Mouse (Mus musculus): ENCODE results near the gene Ralgapa1. TPM values are rescaled to one million over a fixed set of nuclear protein-coding genes. Genes with fewer than 3 reads are reported as not detected.

Ralgapa1 gene
- polyA plus RNA-seq (2012; rRNA removed) = 12.6 and 14.8 TPM in 2 replicates

- WGBS = under 1% methylated on average over 78 of the region's 78 CpGs
- DNase-seq (ENCODE audit: low read depth, low spot score) = peak; percentile 54
Measured at GRCm38 (mm10) chr12:55820661-55821314, at the start of gene Ralgapa1. Gene Ralgapa1, minus strand, starts transcription at chr12:55821167.

GRCm38 (mm10) chr12:55869622-55870322 is 48.8 kb upstream of the Ralgapa1 start:
- 90% methylated on average over 5 of the region's 5 CpGs for WGBS

GRCm38 (mm10) chr12:55867738-55868137 is 46.8 kb upstream of the Ralgapa1 start:
- DNase-seq (ENCODE audit: low read depth, low spot score) = no peak
- WGBS = 91% methylated on average over 4 of the region's 4 CpGs

More at GRCm38 (mm10) chr12:55869622-55870322, 48.8 kb upstream of the Ralgapa1 start:
- DNase-seq (ENCODE audit: low read depth, low spot score) = no peak

GRCm38 (mm10) chr12:55860631-55861030 is 39.7 kb upstream of the Ralgapa1 start:
- 95% methylated on average over 7 of the region's 7 CpGs for WGBS
- no peak for DNase-seq (ENCODE audit: low read depth, low spot score)

- no peak for DNase-seq (ENCODE audit: low read depth, low spot score)
- 97% methylated on average over 17 of the region's 17 CpGs for WGBS
Measured at GRCm38 (mm10) chr12:55859409-55860349, 38.7 kb upstream of the Ralgapa1 start.

GRCm38 (mm10) chr12:55850650-55851049 is 29.7 kb upstream of the Ralgapa1 start:
- DNase-seq (ENCODE audit: low read depth, low spot score) = no peak

GRCm38 (mm10) chr12:55847851-55848250 is 26.9 kb upstream of the Ralgapa1 start:
- no peak for DNase-seq (ENCODE audit: low read depth, low spot score)
- WGBS = 93% methylated on average over 4 of the region's 4 CpGs

GRCm38 (mm10) chr12:55846741-55847140 is 25.8 kb upstream of the Ralgapa1 start:
- no peak for DNase-seq (ENCODE audit: low read depth, low spot score)

GRCm38 (mm10) chr12:55837495-55837894 is 16.5 kb upstream of the Ralgapa1 start:
- WGBS = 56% methylated on average over 3 of the region's 3 CpGs
- no peak for DNase-seq (ENCODE audit: low read depth, low spot score)

More at GRCm38 (mm10) chr12:55846741-55847140, 25.8 kb upstream of the Ralgapa1 start:
- 37% methylated on average over 1 of the region's 1 CpGs for WGBS

GRCm38 (mm10) chr12:55836199-55836951 is 15.4 kb upstream of the Ralgapa1 start, which contains the start of gene Brms1l:
Gene Brms1l, plus strand, starts transcription at chr12:55836324.
- DNase-seq (ENCODE audit: low read depth, low spot score) = peak; percentile 92
- 1% methylated on average over 76 of the region's 77 CpGs for WGBS

- 0% methylated on average over 6 of the region's 6 CpGs for WGBS
- DNase-seq (ENCODE audit: low read depth, low spot score) = no peak
Measured at GRCm38 (mm10) chr12:55835857-55836198, 14.9 kb upstream of the Ralgapa1 start.

- WGBS = 84% methylated on average over 8 of the region's 8 CpGs
- DNase-seq (ENCODE audit: low read depth, low spot score) = no peak
Measured at GRCm38 (mm10) chr12:55834891-55835290, 13.9 kb upstream of the Ralgapa1 start.

GRCm38 (mm10) chr12:55833906-55834625 is 13.1 kb upstream of the Ralgapa1 start:
- 40% methylated on average over 9 of the region's 9 CpGs for WGBS
- no peak for DNase-seq (ENCODE audit: low read depth, low spot score)

- DNase-seq (ENCODE audit: low read depth, low spot score) = no peak
Measured at GRCm38 (mm10) chr12:55832961-55833360, 12.0 kb upstream of the Ralgapa1 start.

GRCm38 (mm10) chr12:55831101-55831500 is 10.1 kb upstream of the Ralgapa1 start:
- DNase-seq (ENCODE audit: low read depth, low spot score) = no peak
- WGBS = 22% methylated on average over 2 of the region's 2 CpGs

GRCm38 (mm10) chr12:55825537-55825936 is 4.6 kb upstream of the Ralgapa1 start:
- no peak for DNase-seq (ENCODE audit: low read depth, low spot score)
- WGBS = 75% methylated on average over 2 of the region's 2 CpGs

GRCm38 (mm10) chr12:55824027-55824426 is 3.1 kb upstream of the Ralgapa1 start:
- no peak for DNase-seq (ENCODE audit: low read depth, low spot score)
- WGBS = 77% methylated on average over 6 of the region's 6 CpGs

- no peak for DNase-seq (ENCODE audit: low read depth, low spot score)
- WGBS = under 1% methylated on average over 35 of the region's 35 CpGs
Measured at GRCm38 (mm10) chr12:55820119-55820660, 777 bp downstream of the Ralgapa1 start.

GRCm38 (mm10) chr12:55816488-55816887 is 4.5 kb downstream of the Ralgapa1 start:
- no peak for DNase-seq (ENCODE audit: low read depth, low spot score)
- WGBS = 51% methylated on average over 5 of the region's 5 CpGs

All from large intestine, adult 2 months (tissue).